Mouse (Mus musculus) adrenal gland, adult (tissue): ENCODE results near the gene Pltp.
"Not testable (repeated sequence)": the region's sequence is repeated elsewhere in the genome, so short reads cannot be mapped to it uniquely, and the experiment has no call there.

ENCODE experiments used
- DNase-seq, 2 experiments: peaks; one replicate each; pipeline ENCODE4 v3.0.0; 2022 to 2023; ENCODE audit warnings: low spot score in 1 of 2; ENCODE audit not compliant: inconsistent age in 2 of 2

Gene Pltp

DNA sequence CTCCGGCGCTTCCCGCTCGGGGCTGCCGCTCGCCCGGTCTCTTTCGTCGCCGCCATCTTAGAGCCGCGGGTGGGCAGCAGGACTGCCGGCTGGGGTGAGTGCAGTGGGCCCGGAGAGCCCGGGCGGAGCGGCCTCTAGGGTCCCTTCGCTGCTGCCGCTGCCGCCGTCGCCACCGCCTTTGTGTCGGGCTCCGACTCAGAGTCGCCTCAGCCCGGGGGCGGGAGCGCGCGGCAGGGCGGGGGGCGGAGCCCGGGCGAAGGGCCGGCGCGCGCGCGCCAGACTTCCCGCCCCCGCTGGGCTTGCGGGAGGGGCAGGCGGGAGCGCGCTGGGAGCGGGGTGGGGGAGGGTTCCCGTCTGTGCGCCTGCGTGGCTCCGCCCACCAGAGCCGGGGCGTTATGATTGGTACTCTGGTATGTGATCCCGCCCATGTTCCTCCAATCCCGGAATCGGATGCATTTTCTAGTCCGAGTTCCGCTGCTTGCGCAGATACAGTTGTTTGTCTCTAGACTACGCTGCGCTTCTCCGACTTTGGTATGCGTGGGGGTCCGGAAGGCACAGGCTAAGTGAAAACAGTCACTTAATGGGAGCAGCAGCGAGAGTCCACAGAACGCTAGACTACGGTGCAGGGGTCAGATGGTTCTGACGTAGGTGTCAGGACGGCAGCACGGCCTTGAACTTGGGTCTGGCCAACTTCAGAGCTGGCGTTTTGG is 22.2 kb upstream of the Pltp start:
- peak; percentile 95 to 98 for DNase-seq

- peak; percentile 92 to 98 for DNase-seq
These were observed 21.7 kb upstream of the Pltp start, which contains the start of gene Pcif1 for GRCm38 (mm10) chr2:164879228-164879567. TSS of gene Pcif1 (plus strand) at chr2:164879304.

GRCm38 (mm10) chr2:164878509-164879227 is 21.2 kb upstream of the Pltp start:
- DNase-seq, result peak; percentile 80 to 89

- peak in 1 of 2 experiments; percentile 48 for DNase-seq
These were observed 20.1 kb upstream of the Pltp start for GRCm38 (mm10) chr2:164877376-164878215.

- peak in 1 of 2 experiments; percentile 44 for DNase-seq
These were observed 18.1 kb upstream of the Pltp start for GRCm38 (mm10) chr2:164875648-164876047.

- DNase-seq, result peak in 1 of 2 experiments; percentile 66
These were observed 16.8 kb upstream of the Pltp start for GRCm38 (mm10) chr2:164874239-164874769.

- no peak for DNase-seq
These were observed 16.1 kb upstream of the Pltp start for GRCm38 (mm10) chr2:164873621-164874020.

DNA sequence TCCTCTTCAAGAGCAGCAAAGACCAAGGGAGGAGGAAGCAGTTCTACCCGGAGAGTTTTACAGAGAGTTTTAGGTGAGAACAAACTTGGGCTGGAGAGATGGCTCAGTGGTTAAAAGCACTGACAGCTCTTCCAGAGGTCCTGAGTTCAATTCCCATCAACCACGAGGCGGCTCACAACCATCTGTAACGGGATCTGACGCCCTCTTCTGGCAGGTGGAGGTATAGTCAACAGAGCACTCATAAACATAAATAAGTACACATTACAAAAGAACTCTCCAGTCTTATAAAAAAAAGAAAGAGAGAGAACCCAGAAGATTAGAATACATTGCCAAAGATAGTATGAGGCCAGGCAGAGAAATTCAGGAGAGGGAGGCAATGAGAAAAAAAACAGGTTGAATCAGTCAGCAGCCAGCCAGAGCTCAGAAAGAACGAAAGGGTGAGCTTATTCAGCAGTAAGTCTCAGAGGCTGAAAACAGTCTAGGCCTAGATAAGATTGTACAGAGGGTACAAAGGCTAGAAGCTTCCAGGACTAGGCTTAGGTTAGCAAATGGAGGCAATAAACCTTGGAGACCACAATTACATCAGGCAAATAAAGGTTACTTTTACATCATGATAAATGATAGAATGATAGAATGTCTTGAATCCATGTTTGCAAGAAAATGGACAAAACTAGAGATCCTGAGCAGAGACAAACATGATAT is 14.2 kb upstream of the Pltp start:
- no peak for DNase-seq

- DNase-seq, result peak in 1 of 2 experiments; percentile 31
These were observed 11.0 kb upstream of the Pltp start for GRCm38 (mm10) chr2:164868491-164868890.

- DNase-seq, result no peak
These were observed 10.1 kb upstream of the Pltp start for GRCm38 (mm10) chr2:164867566-164867965.

DNA sequence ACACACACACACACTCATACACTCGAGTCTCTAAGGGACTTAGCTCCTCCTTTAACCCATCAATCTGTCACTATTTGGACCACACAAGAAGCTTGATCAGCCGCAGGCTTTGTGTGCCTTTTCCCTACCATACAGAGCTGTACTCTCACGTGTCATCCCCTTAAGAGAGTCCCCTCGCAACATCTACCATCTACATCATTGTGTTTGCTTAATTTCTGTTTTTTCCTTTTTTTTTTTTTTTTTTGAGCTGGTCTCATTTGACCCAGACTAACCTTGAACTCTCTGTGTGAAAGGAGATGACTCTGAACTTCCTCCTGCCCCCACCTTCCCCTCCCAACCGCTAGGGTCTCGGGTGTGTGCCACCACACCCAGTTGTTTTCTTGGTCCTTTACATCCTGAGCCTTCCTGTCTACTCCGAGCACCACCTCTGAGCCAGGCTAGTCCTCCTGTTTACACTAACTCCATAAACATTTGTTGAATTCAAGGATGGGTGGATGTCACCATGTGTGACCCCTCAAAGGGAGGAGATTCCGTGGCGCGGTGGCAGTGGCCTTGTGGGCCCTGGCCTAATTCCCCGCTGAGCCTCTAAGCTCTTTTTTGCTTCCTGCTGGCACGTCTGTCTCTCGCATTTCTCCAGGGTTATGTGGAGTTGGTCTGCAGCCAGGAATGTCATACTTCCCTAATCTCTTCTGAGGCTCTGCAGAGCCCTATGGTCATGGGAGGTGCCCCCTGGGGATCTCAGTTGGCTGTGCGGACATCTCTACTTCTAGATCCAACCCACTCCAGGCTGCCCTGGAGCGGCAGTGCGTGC is 9.4 kb upstream of the Pltp start:
- peak; percentile 77 to 91 for DNase-seq

- no peak for DNase-seq
These were observed 7.1 kb upstream of the Pltp start for GRCm38 (mm10) chr2:164864593-164864992.

GRCm38 (mm10) chr2:164863411-164863810 is 5.9 kb upstream of the Pltp start:
- DNase-seq, result not testable (repeated sequence)

- DNase-seq, result peak; percentile 58 to 84
These were observed 4.8 kb upstream of the Pltp start for GRCm38 (mm10) chr2:164862179-164862861.

DNA sequence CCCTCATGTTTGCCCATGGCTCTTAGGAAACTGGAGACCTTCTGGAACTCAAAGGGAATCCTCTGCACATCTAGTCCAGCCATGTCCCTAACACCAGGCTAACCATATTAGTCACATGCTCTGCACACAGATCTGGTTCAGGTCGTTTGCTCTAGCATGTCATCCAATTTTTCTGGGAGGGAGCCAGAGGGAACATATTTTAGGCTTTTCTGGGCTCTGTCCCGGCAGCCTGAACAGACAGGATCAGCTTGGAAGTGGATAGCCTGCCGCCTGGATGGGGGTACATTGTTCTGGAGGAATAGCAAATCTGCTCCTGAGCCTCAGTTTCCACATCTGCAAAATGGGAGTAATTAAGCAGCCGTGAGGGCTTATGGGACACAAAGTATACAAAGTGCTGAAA is 3.6 kb upstream of the Pltp start:
- no peak for DNase-seq

DNA sequence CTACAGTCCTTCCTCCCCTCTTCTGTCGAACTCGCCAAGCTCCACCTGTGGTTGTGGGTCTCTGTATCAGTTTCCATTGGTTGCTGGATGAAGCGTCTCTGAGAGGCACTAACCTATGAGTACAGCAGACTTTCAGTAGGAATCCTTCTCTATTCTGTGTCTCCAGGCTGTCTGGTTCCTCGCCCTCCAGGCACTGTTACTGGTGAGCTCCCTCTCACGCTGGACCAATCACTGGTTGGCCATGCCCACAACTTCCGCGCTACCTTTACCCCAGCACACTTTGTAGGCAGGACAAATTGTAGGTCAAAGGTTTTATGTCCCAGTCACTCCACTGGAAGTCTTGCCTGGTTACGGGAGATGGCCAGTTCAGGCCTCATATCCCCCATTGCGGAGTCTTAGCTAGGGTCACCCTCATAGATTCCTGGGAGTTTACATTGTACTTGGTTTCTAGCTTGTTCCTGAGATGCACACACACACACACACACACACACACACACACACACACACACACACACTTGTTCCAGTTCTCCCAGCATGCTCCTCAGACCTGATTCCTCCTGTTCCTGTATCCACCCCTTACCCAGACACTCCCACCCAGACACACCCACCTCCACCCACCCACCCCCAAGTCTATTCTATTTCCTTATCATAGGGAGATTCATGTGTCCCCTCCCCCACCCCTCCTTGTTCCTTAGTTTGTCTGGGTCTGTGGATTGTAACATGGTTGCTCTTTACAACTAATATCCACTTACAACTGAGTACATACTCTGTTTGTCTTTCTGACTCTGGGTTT is 2.3 kb upstream of the Pltp start:
- DNase-seq, result no peak

GRCm38 (mm10) chr2:164859155-164859554 is 1.6 kb upstream of the Pltp start:
- DNase-seq, result no peak

DNA sequence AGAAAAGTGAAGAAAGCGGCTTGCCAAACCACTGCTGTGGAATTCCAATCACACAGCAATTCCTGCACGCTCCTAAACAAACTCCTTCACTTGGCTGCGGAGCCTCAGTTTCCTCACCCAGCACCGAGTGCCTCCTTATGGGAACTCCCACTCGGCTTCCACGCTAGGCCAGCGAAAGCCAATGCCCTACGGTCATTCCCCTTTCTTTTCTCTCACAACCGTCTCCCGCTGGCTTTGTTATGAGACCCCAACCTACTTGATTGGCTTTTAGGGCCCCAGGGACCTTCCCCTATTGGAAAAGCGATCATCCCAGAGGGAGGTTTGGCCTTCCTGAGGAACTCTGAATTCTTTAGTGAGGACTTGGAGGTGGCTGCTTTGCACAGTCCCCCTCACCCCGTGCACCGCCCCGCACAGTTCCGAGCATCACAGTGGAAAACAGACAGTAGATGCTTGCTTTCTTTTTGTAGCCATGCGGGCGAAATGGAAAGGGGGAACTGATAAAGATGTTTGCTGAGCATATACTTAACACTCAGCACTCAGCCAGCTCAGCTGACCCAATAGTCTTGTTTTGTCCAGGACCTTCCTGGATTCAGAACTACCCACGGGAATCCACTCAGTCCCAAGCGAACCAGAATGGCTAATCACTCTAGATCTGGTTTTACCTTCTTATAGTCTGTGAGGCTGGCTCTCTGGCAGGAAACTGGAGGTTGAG is 487 bp upstream of the Pltp start:
- no peak for DNase-seq
